Mouse (Mus musculus): ENCODE measurements around the gene Cops2. TPM values are rescaled to one million over a fixed set of nuclear protein-coding genes. Genes with fewer than 3 reads are reported as not detected.

Cops2 gene
- polyA plus RNA-seq, 1 experiment from 2014 or later = 75.1 TPM

DNA sequence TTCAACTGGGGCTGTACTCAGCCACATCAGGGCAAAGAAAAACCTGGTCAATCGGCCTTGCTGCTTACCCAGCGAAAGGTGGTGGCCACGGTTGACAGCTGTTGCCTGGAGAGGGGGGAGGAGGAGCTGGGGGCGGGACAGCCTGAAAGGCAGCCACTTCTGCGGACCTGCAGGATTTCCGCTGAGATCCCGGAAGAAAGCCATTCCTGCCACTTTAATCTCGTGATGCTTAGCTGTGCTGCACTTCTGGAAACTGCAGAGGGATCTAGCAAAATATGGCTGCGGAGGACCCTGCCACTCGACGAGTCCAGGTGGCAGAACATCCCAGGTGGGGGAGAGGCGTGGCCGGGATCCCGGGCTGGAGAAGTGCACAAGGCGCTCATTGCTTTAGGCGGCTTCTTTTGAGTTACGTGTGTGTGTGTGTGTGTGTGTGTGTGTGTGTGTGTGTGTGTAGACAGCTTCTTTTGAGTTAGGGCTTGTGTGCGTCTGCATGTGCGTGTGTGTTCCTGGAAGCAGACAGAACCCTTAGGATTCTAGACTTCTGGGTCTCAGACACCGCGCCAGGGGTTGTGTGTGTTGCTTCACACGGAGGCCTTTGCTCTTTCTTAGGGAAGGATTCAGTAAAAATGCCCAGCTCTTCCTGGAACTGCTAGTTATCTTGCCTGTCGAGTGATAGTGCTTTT lies 7.3 kb upstream of the Cops2 start:
- Histone ChIP-seq H3K4me3 (peak overlapping the region; percentile 52), H3K9me3 (no peaks in the 10 kb centered on the region), H3K36me3 (0 out of 2 replicates have a peak, but pooled peaks cover 2% of the 10 kb centered on the region), H3K27ac (peak overlapping the region; percentile 30), H3K27me3 (no peaks in the 10 kb centered on the region), H3K4me2 (peak overlapping the region; percentile 67), H3K9ac (peak overlapping the region; percentile 76), H3K4me1 (replicated peaks) (peaks cover 16% of the 10 kb centered on the region)
- peak; percentile 86 for ATAC-seq (ENCODE audit: low FRiP score)
- WGBS = 8% methylated on average over 23 of the region's 23 CpGs

DNA sequence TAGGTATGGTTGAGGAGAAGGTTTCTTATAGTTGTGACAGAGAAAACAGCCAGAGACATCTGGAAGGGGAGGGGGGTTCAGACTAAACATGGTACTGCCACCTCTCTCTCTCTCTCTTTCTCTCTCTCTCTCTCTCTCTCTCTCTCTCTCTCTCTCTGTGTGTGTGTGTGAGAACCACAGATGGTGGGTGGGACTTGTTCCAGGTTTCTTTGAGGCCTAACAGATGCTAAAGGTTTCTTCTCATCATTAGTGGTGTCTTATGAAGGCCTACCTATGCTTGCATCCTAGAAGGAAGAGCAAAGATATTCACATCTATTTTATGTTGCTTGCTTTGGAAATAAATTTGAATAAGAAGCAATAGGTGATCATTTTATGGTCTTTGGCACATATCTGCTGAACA lies 6.6 kb upstream of the Cops2 start:
- Histone ChIP-seq H3K4me2 (peak overlapping the region; percentile 67), H3K4me1 (replicated peaks) (peaks cover 16% of the 10 kb centered on the region), H3K9me3 (no peaks in the 10 kb centered on the region), H3K9ac (no peak overlapping the region), H3K36me3 (0 out of 2 replicates have a peak, but pooled peaks cover 2% of the 10 kb centered on the region), H3K27ac (0 out of 2 replicates have a peak overlapping the region, but pooled peaks have one; percentile 30), H3K4me3 (0 out of 2 replicates have a peak overlapping the region, but pooled peaks have one; percentile 52), H3K27me3 (no peaks in the 10 kb centered on the region)
- ATAC-seq (ENCODE audit: low FRiP score) = no peak

DNA sequence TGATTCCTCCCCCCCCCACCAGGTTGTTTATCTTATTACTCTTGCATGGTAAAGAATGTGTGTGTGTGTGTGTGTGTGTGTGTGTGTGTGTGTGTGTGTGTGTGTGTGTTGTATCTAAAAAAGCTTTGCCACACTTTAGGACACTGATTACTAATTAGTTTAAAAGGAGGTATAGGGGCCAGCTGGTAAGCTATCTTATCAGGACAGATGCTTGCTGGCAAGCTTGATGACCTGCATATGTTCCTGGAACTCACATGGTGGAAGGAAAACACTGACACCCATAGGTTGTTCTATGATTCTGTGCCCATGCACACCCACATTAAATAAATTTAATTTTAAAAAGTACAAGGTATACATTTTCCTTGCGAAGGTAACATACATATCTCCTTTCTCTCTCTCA lies 5.6 kb upstream of the Cops2 start:
- WGBS = 87% methylated on average over 1 of the region's 1 CpGs
- Histone ChIP-seq H3K4me1 (replicated peaks) (peaks cover 18% of the 10 kb centered on the region), H3K27ac (no peak overlapping the region), H3K36me3 (no peaks in the 10 kb centered on the region), H3K27me3 (no peaks in the 10 kb centered on the region), H3K9ac (no peak overlapping the region), H3K4me2 (no peak overlapping the region), H3K4me3 (no peak overlapping the region), H3K9me3 (no peaks in the 10 kb centered on the region)
- ATAC-seq (ENCODE audit: low FRiP score) = no peak

- H3K4me1 ChIP-seq (replicated peaks) = peaks cover 18% of the 10 kb centered on the region
- no peak overlapping the region for H3K27ac ChIP-seq
- H3K4me2 ChIP-seq = no peak overlapping the region
- H3K4me3 ChIP-seq = no peak overlapping the region
- no peak for ATAC-seq (ENCODE audit: low FRiP score)
- WGBS = 83% methylated on average over 3 of the region's 3 CpGs
- no peaks in the 10 kb centered on the region for H3K36me3 ChIP-seq
- no peaks in the 10 kb centered on the region for H3K27me3 ChIP-seq
- H3K9ac ChIP-seq = no peak overlapping the region
- no peaks in the 10 kb centered on the region for H3K9me3 ChIP-seq
These were observed 4.9 kb upstream of the Cops2 start for GRCm38 (mm10) chr2:125863799-125864198.

GRCm38 (mm10) chr2:125857707-125858106 lies 1.2 kb downstream of the Cops2 start:
- peak overlapping the region; percentile 62 for H3K4me2 ChIP-seq
- ATAC-seq (ENCODE audit: low FRiP score) = no peak
- H3K36me3 ChIP-seq = no peaks in the 10 kb centered on the region
- H3K4me3 ChIP-seq = peak overlapping the region; percentile 98
- H3K27ac ChIP-seq = no peak overlapping the region
- H3K4me1 ChIP-seq (replicated peaks) = peaks cover 20% of the 10 kb centered on the region
- H3K27me3 ChIP-seq = no peaks in the 10 kb centered on the region
- peak overlapping the region; percentile 100 for H3K9ac ChIP-seq
- H3K9me3 ChIP-seq = no peaks in the 10 kb centered on the region
- 52% methylated on average over 3 of the region's 3 CpGs for WGBS

- H3K4me1 ChIP-seq (replicated peaks) = peaks cover 3% of the 10 kb centered on the region
- 87% methylated on average over 2 of the region's 2 CpGs for WGBS
- H3K27me3 ChIP-seq = no peaks in the 10 kb centered on the region
- no peak overlapping the region for H3K4me3 ChIP-seq
- no peak overlapping the region for H3K9ac ChIP-seq
- no peak overlapping the region for H3K27ac ChIP-seq
- no peak overlapping the region for H3K4me2 ChIP-seq
- no peak for ATAC-seq (ENCODE audit: low FRiP score)
- no peaks in the 10 kb centered on the region for H3K9me3 ChIP-seq
- H3K36me3 ChIP-seq = peaks cover 19% of the 10 kb centered on the region
These were observed 7.7 kb downstream of the Cops2 start for GRCm38 (mm10) chr2:125851237-125851636.

DNA sequence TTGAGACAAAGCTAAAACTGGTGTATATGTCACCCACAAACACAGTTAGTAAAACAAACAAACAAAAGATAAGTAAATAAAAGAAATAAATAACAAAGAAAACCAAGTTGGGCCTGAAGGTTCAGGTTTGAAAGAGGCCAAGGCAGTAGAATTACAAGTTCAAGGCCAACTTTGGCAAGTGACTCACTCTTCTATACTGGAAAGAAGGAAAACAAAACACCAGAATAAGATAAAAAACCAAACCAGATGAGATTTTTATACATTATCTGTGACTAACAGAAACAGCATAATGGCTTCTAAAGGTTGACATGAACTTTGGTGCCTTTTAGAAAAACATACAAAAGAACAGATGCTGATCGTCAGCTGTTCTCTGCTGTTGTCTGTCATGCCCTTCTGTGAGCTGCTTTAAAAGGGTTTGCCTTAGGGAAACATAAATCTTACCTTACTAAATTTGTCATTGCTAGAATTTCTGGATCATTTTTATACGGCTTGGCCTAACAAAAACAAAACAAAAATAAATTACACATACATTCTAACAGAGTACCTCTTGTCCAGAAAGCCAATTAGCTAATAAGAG lies 20.1 kb downstream of the Cops2 start:
- H3K4me1 ChIP-seq (replicated peaks) = no peaks in the 10 kb centered on the region
- H3K4me2 ChIP-seq = no peak overlapping the region
- 58% methylated on average over 2 of the region's 2 CpGs for WGBS
- no peak overlapping the region for H3K27ac ChIP-seq
- peaks cover 68% of the 10 kb centered on the region for H3K36me3 ChIP-seq
- H3K4me3 ChIP-seq = no peak overlapping the region
- no peak for ATAC-seq (ENCODE audit: low FRiP score)
- H3K9me3 ChIP-seq = no peaks in the 10 kb centered on the region
- H3K27me3 ChIP-seq = no peaks in the 10 kb centered on the region
- H3K9ac ChIP-seq = no peak overlapping the region

DNA sequence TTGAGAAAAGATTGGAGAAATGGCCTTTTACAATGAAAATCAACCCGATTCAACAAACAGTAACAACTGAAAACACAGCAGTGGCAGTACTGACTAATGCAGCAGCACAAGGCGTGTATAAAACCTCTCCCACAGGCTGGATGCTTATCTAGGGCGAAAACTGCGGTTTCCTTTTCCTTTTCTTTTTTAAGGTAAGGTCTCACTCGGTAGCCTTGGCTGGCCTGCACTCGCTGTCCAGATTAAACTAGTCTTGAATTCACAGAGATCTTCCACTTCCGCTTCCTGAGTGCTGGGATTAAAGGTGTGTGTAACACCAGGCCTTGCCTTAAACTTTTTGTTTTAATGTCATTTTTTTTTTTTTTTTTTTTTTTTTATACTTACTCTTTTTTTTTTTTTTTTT lies 20.8 kb downstream of the Cops2 start:
- Histone ChIP-seq H3K36me3 (peaks cover 69% of the 10 kb centered on the region), H3K27me3 (no peaks in the 10 kb centered on the region), H3K9ac (no peak overlapping the region)

DNA sequence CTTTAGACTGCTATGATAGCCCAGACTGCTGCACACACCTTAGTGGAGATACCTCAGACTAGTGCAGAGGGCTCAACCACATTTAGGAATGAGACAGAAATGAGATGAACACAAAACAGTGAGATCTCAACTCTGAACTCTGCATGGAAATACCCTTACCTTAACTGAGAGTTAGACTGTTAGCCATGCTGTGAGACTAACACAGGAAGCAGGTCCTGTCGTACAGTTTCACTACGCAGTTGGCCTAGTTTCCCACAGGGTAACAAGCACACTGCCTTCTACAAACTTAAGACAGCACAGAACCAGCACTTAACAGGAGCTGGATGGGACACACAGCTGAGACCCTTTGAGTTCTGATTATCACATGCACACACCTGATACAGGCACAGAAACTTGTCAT lies 29.0 kb downstream of the Cops2 start:
- Histone ChIP-seq H3K27ac (no peak overlapping the region), H3K36me3 (peaks cover 44% of the 10 kb centered on the region), H3K9ac (no peak overlapping the region), H3K4me3 (no peak overlapping the region), H3K9me3 (no peaks in the 10 kb centered on the region), H3K4me1 (replicated peaks) (no peaks in the 10 kb centered on the region), H3K4me2 (no peak overlapping the region), H3K27me3 (no peaks in the 10 kb centered on the region)
- WGBS = 96% methylated on average over 2 of the region's 2 CpGs
- no peak for ATAC-seq (ENCODE audit: low FRiP score)

More for the DNA sequence above, 20.8 kb downstream of the Cops2 start:
- no peak overlapping the region for H3K4me2 ChIP-seq
- no peaks in the 10 kb centered on the region for H3K9me3 ChIP-seq
- H3K4me3 ChIP-seq = no peak overlapping the region
- no peak overlapping the region for H3K27ac ChIP-seq
- WGBS = 94% methylated on average over 7 of the region's 7 CpGs
- H3K4me1 ChIP-seq (replicated peaks) = no peaks in the 10 kb centered on the region
- no peak for ATAC-seq (ENCODE audit: low FRiP score)

DNA sequence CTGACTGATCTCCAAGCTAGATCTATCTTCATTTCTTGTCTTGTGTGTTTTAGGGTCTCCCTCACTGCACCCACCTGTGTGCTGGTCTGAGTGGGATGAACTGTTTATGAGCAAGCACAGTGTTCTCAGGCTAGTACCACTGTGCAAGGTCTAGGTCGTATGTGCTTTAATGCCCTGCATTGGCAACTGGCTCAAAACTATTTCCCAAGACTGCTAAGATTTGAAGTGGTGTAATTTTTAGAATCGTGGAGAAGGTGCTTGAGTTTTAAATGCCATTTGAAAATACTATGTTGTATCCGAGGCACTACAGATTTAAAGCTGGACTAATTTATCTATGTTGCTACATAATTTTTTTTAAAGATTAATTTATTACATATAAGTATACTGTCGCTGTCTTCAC lies 31.0 kb downstream of the Cops2 start:
- no peak overlapping the region for H3K4me2 ChIP-seq
- no peak overlapping the region for H3K9ac ChIP-seq
- 93% methylated on average over 4 of the region's 4 CpGs for WGBS
- no peak overlapping the region for H3K4me3 ChIP-seq
- H3K27ac ChIP-seq = no peak overlapping the region
- H3K27me3 ChIP-seq = no peaks in the 10 kb centered on the region
- H3K36me3 ChIP-seq = peaks cover 26% of the 10 kb centered on the region
- no peak for ATAC-seq (ENCODE audit: low FRiP score)
- H3K9me3 ChIP-seq = no peaks in the 10 kb centered on the region
- no peaks in the 10 kb centered on the region for H3K4me1 ChIP-seq (replicated peaks)

DNA sequence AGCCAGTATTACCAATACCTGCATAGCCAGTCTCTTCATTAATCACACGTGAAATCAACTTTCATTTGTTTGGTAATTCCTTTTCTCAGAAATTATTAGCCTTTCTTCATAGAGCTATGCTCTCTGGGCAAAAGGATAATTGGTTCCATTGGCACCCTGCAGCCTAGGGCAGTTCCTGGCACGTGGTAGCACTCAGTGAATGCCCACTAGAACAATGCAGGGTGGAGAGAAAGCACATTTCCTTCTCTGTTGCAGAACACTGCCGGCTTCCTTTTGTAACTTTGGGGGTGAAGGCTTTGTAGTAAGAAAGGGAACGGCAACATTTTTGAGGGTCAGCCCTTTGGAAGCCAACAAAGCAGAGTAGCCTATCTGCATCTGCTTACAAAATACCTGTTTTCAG lies 32.7 kb downstream of the Cops2 start:
- WGBS = 49% methylated on average over 4 of the region's 4 CpGs
- H3K27ac ChIP-seq = no peak overlapping the region
- no peak overlapping the region for H3K9ac ChIP-seq
- H3K4me2 ChIP-seq = no peak overlapping the region
- H3K36me3 ChIP-seq = peaks cover 13% of the 10 kb centered on the region
- H3K4me3 ChIP-seq = no peak overlapping the region
- no peaks in the 10 kb centered on the region for H3K4me1 ChIP-seq (replicated peaks)
- H3K27me3 ChIP-seq = no peaks in the 10 kb centered on the region
- no peaks in the 10 kb centered on the region for H3K9me3 ChIP-seq
- ATAC-seq (ENCODE audit: low FRiP score) = no peak

DNA sequence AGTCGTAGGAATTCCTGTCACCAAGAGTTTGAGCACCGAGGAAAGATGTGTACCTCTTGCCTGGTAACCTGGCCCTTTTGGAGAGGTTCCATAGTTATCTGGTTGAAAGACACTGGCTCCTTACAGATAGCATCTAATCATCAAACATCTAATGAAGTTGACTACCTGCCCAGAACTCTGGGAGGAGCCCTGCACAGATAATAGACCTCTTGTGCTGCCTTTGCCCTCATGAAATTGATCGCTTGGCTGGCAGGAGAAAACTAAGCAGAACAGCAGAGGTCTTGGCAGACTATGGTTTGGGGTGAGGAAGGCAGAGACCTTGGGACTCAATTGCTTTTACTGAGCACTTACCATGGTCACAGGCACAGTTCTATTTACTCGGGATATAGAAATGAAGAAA lies 38.5 kb downstream of the Cops2 start:
- Histone ChIP-seq H3K27me3 (no peaks in the 10 kb centered on the region), H3K4me1 (replicated peaks) (no peaks in the 10 kb centered on the region), H3K9ac (no peak overlapping the region), H3K4me2 (no peak overlapping the region), H3K9me3 (no peaks in the 10 kb centered on the region), H3K27ac (no peak overlapping the region), H3K4me3 (no peak overlapping the region), H3K36me3 (no peaks in the 10 kb centered on the region)
- WGBS = 92% methylated on average over 4 of the region's 4 CpGs
- ATAC-seq (ENCODE audit: low FRiP score) = no peak

- H3K4me1 ChIP-seq (replicated peaks) = no peaks in the 10 kb centered on the region
- H3K27ac ChIP-seq = no peak overlapping the region
- H3K27me3 ChIP-seq = no peaks in the 10 kb centered on the region
- H3K36me3 ChIP-seq = no peaks in the 10 kb centered on the region
- no peak overlapping the region for H3K9ac ChIP-seq
- H3K4me2 ChIP-seq = no peak overlapping the region
- H3K4me3 ChIP-seq = no peak overlapping the region
- 86% methylated on average over 9 of the region's 9 CpGs for WGBS
- no peak for ATAC-seq (ENCODE audit: low FRiP score)
- no peaks in the 10 kb centered on the region for H3K9me3 ChIP-seq
These were observed 44.9 kb downstream of the Cops2 start for GRCm38 (mm10) chr2:125813972-125814595.
